Mouse (Mus musculus): ENCODE measurements around the gene Ndel1. TPM values are rescaled to one million over a fixed set of nuclear protein-coding genes. Genes with fewer than 3 reads are reported as not detected.

Gene Ndel1
- polyA plus RNA-seq, 1 experiment from 2014 or later: 70.6 TPM

DNA sequence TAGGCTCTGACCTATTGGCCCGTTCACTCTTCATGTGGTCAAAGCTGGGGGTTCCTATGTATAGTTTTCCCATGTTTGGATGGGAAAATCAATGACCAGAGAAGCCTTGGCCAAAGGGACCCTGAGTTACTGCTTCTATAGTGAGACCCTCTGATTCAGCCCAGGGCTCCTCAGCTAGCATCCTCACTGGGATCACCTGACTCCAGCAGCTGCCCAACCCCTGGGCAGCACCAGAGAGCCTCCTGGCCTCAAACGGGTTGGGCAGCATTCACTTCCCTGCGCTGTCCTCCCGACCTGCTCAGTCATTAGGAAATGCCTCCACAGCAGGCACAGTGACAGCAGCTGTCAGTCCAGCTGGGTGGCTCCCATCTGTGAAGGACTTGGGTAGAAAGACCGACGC, 16.6 kb upstream of the Ndel1 start, which contains the start of gene Rnf222:
Rnf222 (plus strand) TSS at position 301 of the 400 bp plus-strand sequence.
- no peak within 1 kb of the TSS for H3K4me3 ChIP-seq (ENCODE audit: low read length)
- ATAC-seq (ENCODE audit: low FRiP score, low TSS enrichment): no peak
- no peaks in the 10 kb centered on the region for H3K4me1 ChIP-seq (ENCODE audit: control insufficient read depth, insufficient read depth, low read length)
- H3K9ac ChIP-seq (ENCODE audit: low read depth, low read length): no peak within 1 kb of the TSS
- WGBS: 37% methylated on average over 6 of the region's 6 CpGs
- no peaks in the 10 kb centered on the region for H3K9me3 ChIP-seq (ENCODE audit: control insufficient read depth, low read length)
- H3K27me3 ChIP-seq (ENCODE audit: control insufficient read depth, insufficient read depth, low read length): no peaks in the 10 kb centered on the region
- H3K4me2 ChIP-seq (replicated peaks; ENCODE audit: low read depth, low read length): no peak within 1 kb of the TSS
- H3K36me3 ChIP-seq (ENCODE audit: control insufficient read depth, insufficient read depth, low read length): no peaks in the 10 kb centered on the region
- no peak within 1 kb of the TSS for H3K27ac ChIP-seq (ENCODE audit: low read depth, low read length)

DNA sequence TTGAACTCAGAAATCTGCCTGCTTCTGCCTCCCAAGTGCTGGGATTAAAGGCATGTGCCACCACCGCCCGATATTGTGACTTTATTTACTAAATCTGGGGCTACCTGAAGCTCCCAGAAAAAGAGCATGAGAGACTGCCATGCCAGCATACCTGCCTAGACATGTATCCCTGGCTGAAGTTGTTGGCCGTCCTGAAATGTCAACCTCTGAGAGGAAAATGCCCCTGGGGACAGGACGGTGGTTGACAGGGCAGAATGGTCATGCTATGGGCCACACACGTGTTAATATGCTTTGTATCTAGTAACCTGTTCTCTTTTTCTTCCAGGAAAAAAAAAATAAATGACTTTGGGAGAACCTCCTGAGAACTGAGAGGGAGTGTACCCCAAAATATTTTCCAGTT, 14.4 kb upstream of the Ndel1 start:
- Histone ChIP-seq H3K27me3 (ENCODE audit: control insufficient read depth, insufficient read depth, low read length) (no peaks in the 10 kb centered on the region), H3K36me3 (ENCODE audit: control insufficient read depth, insufficient read depth, low read length) (no peaks in the 10 kb centered on the region), H3K4me1 (ENCODE audit: control insufficient read depth, insufficient read depth, low read length) (no peaks in the 10 kb centered on the region), H3K27ac (ENCODE audit: low read depth, low read length) (no peak overlapping the region), H3K9ac (ENCODE audit: low read depth, low read length) (no peak overlapping the region), H3K4me2 (replicated peaks; ENCODE audit: low read depth, low read length) (no peak overlapping the region), H3K4me3 (ENCODE audit: low read length) (no peak overlapping the region), H3K9me3 (ENCODE audit: control insufficient read depth, low read length) (no peaks in the 10 kb centered on the region)
- 83% methylated on average over 5 of the region's 5 CpGs for WGBS
- no peak for ATAC-seq (ENCODE audit: low FRiP score, low TSS enrichment)

- no peak for ATAC-seq (ENCODE audit: low FRiP score, low TSS enrichment)
- H3K4me3 ChIP-seq (ENCODE audit: low read length): no peak overlapping the region
- no peaks in the 10 kb centered on the region for H3K4me1 ChIP-seq (ENCODE audit: control insufficient read depth, insufficient read depth, low read length)
- H3K9ac ChIP-seq (ENCODE audit: low read depth, low read length): no peak overlapping the region
- H3K27me3 ChIP-seq (ENCODE audit: control insufficient read depth, insufficient read depth, low read length): no peaks in the 10 kb centered on the region
- no peaks in the 10 kb centered on the region for H3K36me3 ChIP-seq (ENCODE audit: control insufficient read depth, insufficient read depth, low read length)
- H3K27ac ChIP-seq (ENCODE audit: low read depth, low read length): no peak overlapping the region
- H3K4me2 ChIP-seq (replicated peaks; ENCODE audit: low read depth, low read length): no peak overlapping the region
- WGBS: 77% methylated on average over 5 of the region's 5 CpGs
- no peaks in the 10 kb centered on the region for H3K9me3 ChIP-seq (ENCODE audit: control insufficient read depth, low read length)
Measured at GRCm38 (mm10) chr11:68884368-68884767, 12.7 kb upstream of the Ndel1 start.

- 78% methylated on average over 2 of the region's 2 CpGs for whole genome bisulfite sequencing
- no peak for ATAC-seq (ENCODE audit: low FRiP score, low TSS enrichment)
Measured at GRCm38 (mm10) chr11:68883843-68884242, 12.2 kb upstream of the Ndel1 start.

DNA sequence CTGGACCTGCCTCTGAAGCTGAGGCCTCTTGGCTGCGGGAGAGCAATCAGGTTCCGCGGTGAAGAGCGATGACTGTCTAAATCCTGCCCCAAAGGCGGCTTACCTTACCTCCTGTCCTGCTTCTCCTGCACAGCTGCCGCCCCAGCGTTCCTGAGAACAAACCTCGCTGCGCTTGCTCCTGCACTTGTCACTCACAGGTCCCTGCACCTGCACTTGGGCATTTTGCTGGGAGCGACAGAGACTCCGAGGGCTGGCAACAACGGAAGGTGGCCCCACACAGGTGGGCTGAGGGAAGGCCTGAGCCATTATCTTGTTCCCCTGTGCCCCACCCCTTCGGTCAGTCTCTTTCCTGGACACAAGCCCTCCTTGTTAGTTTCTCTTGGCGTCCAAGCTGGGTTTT, 10.4 kb upstream of the Ndel1 start:
- Histone ChIP-seq H3K27me3 (ENCODE audit: control insufficient read depth, insufficient read depth, low read length) (no peaks in the 10 kb centered on the region), H3K9me3 (ENCODE audit: control insufficient read depth, low read length) (no peaks in the 10 kb centered on the region), H3K27ac (ENCODE audit: low read depth, low read length) (no peak overlapping the region), H3K4me2 (replicated peaks; ENCODE audit: low read depth, low read length) (no peak overlapping the region), H3K9ac (ENCODE audit: low read depth, low read length) (no peak overlapping the region), H3K4me1 (ENCODE audit: control insufficient read depth, insufficient read depth, low read length) (no peaks in the 10 kb centered on the region), H3K4me3 (ENCODE audit: low read length) (no peak overlapping the region), H3K36me3 (ENCODE audit: control insufficient read depth, insufficient read depth, low read length) (no peaks in the 10 kb centered on the region)
- 21% methylated on average over 14 of the region's 14 CpGs for WGBS
- ATAC-seq (ENCODE audit: low FRiP score, low TSS enrichment): no peak

More at GRCm38 (mm10) chr11:68883843-68884242, 12.2 kb upstream of the Ndel1 start:
- Histone ChIP-seq H3K4me1 (ENCODE audit: control insufficient read depth, insufficient read depth, low read length) (no peaks in the 10 kb centered on the region), H3K4me3 (ENCODE audit: low read length) (no peak overlapping the region), H3K4me2 (replicated peaks; ENCODE audit: low read depth, low read length) (no peak overlapping the region), H3K27me3 (ENCODE audit: control insufficient read depth, insufficient read depth, low read length) (no peaks in the 10 kb centered on the region), H3K9me3 (ENCODE audit: control insufficient read depth, low read length) (no peaks in the 10 kb centered on the region), H3K9ac (ENCODE audit: low read depth, low read length) (no peak overlapping the region), H3K36me3 (ENCODE audit: control insufficient read depth, insufficient read depth, low read length) (no peaks in the 10 kb centered on the region), H3K27ac (ENCODE audit: low read depth, low read length) (no peak overlapping the region)

- no peak overlapping the region for H3K4me3 ChIP-seq (ENCODE audit: low read length)
- no peak for ATAC-seq (ENCODE audit: low FRiP score, low TSS enrichment)
- H3K4me1 ChIP-seq (ENCODE audit: control insufficient read depth, insufficient read depth, low read length): no peaks in the 10 kb centered on the region
- H3K36me3 ChIP-seq (ENCODE audit: control insufficient read depth, insufficient read depth, low read length): no peaks in the 10 kb centered on the region
- H3K9me3 ChIP-seq (ENCODE audit: control insufficient read depth, low read length): no peaks in the 10 kb centered on the region
- no peak overlapping the region for H3K9ac ChIP-seq (ENCODE audit: low read depth, low read length)
- H3K4me2 ChIP-seq (replicated peaks; ENCODE audit: low read depth, low read length): no peak overlapping the region
- no peak overlapping the region for H3K27ac ChIP-seq (ENCODE audit: low read depth, low read length)
- WGBS: 81% methylated on average over 5 of the region's 5 CpGs
- H3K27me3 ChIP-seq (ENCODE audit: control insufficient read depth, insufficient read depth, low read length): no peaks in the 10 kb centered on the region
Measured at GRCm38 (mm10) chr11:68878811-68879210, 7.2 kb upstream of the Ndel1 start.

- WGBS: 0% methylated on average over 2 of the region's 2 CpGs
- Histone ChIP-seq H3K9ac (ENCODE audit: low read depth, low read length) (no peak overlapping the region), H3K4me1 (ENCODE audit: control insufficient read depth, insufficient read depth, low read length) (no peaks in the 10 kb centered on the region), H3K4me2 (replicated peaks; ENCODE audit: low read depth, low read length) (no peak overlapping the region), H3K27me3 (ENCODE audit: control insufficient read depth, insufficient read depth, low read length) (no peaks in the 10 kb centered on the region), H3K27ac (ENCODE audit: low read depth, low read length) (no peak overlapping the region), H3K36me3 (ENCODE audit: control insufficient read depth, insufficient read depth, low read length) (no peaks in the 10 kb centered on the region), H3K9me3 (ENCODE audit: control insufficient read depth, low read length) (no peaks in the 10 kb centered on the region), H3K4me3 (ENCODE audit: low read length) (no peak overlapping the region)
- ATAC-seq (ENCODE audit: low FRiP score, low TSS enrichment): no peak
Measured at GRCm38 (mm10) chr11:68874841-68875240, 3.2 kb upstream of the Ndel1 start.

DNA sequence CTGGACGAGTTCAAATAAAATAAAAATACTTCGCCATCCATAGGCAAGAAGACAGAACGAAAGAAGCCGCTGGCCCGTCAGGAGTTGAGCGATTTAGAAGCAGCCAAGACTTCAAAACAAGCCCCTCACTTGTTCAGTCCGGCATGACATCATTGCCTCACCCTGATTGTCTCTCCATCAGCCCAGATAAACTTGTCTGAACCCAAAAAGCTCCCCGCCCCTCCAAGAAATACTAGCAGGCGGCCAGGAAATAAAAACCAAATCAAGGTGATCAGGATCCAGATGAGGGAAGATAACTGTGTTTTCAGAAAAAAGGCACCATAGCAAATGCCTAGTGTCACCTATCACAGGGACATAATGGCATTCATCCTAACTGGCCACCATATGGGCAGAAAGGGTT, 381 bp downstream of the Ndel1 start:
- Histone ChIP-seq H3K4me3 (ENCODE audit: low read length) (no peak overlapping the region), H3K9ac (ENCODE audit: low read depth, low read length) (no peak overlapping the region)
- WGBS: 88% methylated on average over 9 of the region's 9 CpGs

DNA sequence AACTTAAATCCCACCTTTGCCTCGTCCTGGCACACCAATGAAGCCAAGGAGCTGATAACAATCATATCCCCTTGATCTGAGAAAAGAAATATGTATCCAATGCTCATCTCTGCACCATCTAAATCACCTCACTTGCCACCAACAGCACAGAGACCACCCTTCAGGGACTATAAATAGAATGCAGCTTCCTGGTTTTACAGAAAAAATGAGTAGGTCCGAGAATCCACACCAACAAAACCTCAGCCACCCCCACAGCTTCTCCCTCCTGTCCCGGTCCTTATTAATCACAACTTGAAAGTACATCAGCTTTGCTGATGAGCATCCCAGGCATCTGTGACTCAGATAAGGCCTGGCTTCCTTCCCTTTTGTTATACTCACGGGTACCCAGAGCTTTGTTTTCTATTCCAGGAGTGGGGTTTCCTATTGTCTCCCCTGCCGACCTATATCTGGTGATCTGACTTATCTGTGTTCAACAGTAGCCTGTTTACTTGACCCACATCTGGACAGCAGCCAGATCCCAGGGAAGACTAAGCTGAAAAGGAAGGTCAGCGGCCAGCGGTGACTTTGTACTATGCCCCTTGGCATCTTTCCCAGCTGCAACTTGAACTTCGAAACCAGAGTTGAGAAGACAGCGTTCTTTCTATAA, 7.0 kb downstream of the Ndel1 start:
- H3K27me3 ChIP-seq (ENCODE audit: control insufficient read depth, insufficient read depth, low read length): no peaks in the 10 kb centered on the region
- no peak overlapping the region for H3K4me2 ChIP-seq (replicated peaks; ENCODE audit: low read depth, low read length)
- peak; percentile 35; the same call in 1 of the 2 replicates for ATAC-seq (ENCODE audit: low FRiP score, low TSS enrichment)
- no peak overlapping the region for H3K27ac ChIP-seq (ENCODE audit: low read depth, low read length)
- WGBS: 45% methylated on average over 9 of the region's 9 CpGs
- H3K9me3 ChIP-seq (ENCODE audit: control insufficient read depth, low read length): no peaks in the 10 kb centered on the region
- no peak overlapping the region for H3K4me3 ChIP-seq (ENCODE audit: low read length)
- no peak overlapping the region for H3K9ac ChIP-seq (ENCODE audit: low read depth, low read length)
- H3K4me1 ChIP-seq (ENCODE audit: control insufficient read depth, insufficient read depth, low read length): no peaks in the 10 kb centered on the region
- no peaks in the 10 kb centered on the region for H3K36me3 ChIP-seq (ENCODE audit: control insufficient read depth, insufficient read depth, low read length)

More for the DNA sequence above, 381 bp downstream of the Ndel1 start:
- Histone ChIP-seq H3K36me3 (ENCODE audit: control insufficient read depth, insufficient read depth, low read length) (no peaks in the 10 kb centered on the region), H3K27ac (ENCODE audit: low read depth, low read length) (no peak overlapping the region), H3K4me2 (replicated peaks; ENCODE audit: low read depth, low read length) (no peak overlapping the region), H3K9me3 (ENCODE audit: control insufficient read depth, low read length) (no peaks in the 10 kb centered on the region), H3K27me3 (ENCODE audit: control insufficient read depth, insufficient read depth, low read length) (no peaks in the 10 kb centered on the region), H3K4me1 (ENCODE audit: control insufficient read depth, insufficient read depth, low read length) (no peaks in the 10 kb centered on the region)
- ATAC-seq (ENCODE audit: low FRiP score, low TSS enrichment): no peak
